Mouse (Mus musculus) cortical plate, adult 2 months (tissue): ENCODE measurements around the gene Cbr3.

Source experiments
- CTCF ChIP-seq: fragments of 200-500 bp; IDR thresholded peaks from 2 replicates; pipeline ENCODE4 v1.5.1; 2011; ENCODE audit warnings: mild to moderate bottlenecking, control low read depth, low read length; ENCODE audit not compliant: insufficient read depth; ENCODE audit errors: extremely low read depth
- POLR2A ChIP-seq: fragments of 200-500 bp; IDR thresholded peaks from 2 replicates; pipeline ENCODE4 v1.6.1; 2011; ENCODE audit warnings: mild to moderate bottlenecking, low read length, control low read depth; ENCODE audit not compliant: insufficient read depth; ENCODE audit errors: extremely low read depth

DNA sequence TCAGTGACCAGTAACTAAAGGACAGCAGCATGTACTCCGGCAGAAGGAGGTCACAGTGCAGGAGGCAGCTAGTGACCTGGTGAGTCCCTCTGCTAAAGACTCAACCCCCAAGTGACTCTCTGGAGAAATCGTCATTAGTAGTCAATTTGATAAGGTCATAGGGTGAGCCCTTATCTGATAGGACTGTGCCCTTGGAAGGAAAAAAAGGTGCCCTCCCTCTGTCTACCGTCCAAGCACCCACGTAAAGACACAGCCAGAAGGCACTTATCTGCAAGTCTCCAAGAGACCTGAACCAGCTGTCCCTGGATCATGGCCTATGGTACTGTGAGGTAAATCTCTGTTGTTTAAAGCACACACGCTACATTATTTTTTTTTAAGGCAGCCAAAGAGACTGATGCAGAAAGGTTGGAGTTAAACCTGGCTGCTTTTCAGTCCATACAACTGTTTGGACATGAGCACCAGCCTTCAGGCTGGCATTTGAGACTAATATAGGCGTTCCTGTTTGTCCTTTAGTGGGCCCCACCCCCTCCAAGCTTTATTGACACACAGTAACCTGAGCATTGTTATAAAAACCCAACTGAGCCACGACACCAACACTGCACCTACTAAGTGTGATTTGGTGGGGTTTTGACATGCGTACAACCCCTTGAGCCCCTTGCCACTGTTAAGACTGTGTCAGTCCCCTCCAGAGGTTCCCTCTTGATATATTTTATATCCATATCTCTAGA is 42.6 kb downstream of the Cbr3 start:
- TF ChIP-seq POLR2A (no peak), CTCF (no peak)
